Comparison of ENCODE assay signal across 13 mouse cellular contexts in genomic region chr3:120541556-120542476, GRCm38 (mm10).
DNase-seq lines count a peak whose midpoint lies in the region; ATAC-seq lines count a peak whose summit lies in the region.
"Had no signal": no experiment of that assay in that cellular context is flagged by ENCODE, and none has a peak within 500 bp of the region (broad histone marks: within the 10 kb centered on the region; RNA-seq: fewer than 3 reads in every experiment).

No protein-coding gene starts in this region.

- H3K27ac ChIP-seq in heart, embryonic 11.5 days (ENCODE audit: low read depth, low read length) = no peak overlapping the region
- H3K27ac ChIP-seq in hindbrain, embryonic 12.5 days = peak overlapping the region; percentile 35; the same call in 1 of the 2 replicates
- H3K27ac ChIP-seq in midbrain, embryonic 15.5 days = peak overlapping the region; percentile 66
- no peak overlapping the region for H3K27ac ChIP-seq in intestine, embryonic 15.5 days
- H3K27ac ChIP-seq: stomach, embryonic 15.5 days had no signal

- ATAC-seq in heart, embryonic 11.5 days (replicated peaks; ENCODE audit: insufficient number of reproducible peaks, low FRiP score, low TSS enrichment) = 0 out of 2 replicates have a peak, but pooled peaks have one; percentile 35
- ATAC-seq in hindbrain, embryonic 12.5 days (ENCODE audit: low FRiP score) = 0 out of 2 replicates have a peak, but pooled peaks have one; percentile 38
- peak; percentile 82 for ATAC-seq in midbrain, embryonic 15.5 days (replicated peaks)
- ATAC-seq in inflammation-experienced regulatory T-cells, adult 6 months = no peak
- ATAC-seq in intestine, embryonic 15.5 days = no peak
- ATAC-seq: Patski had no signal

- 25% methylated on average over 21 of the region's 21 CpGs for WGBS in heart, embryonic 11.5 days (ENCODE audit: insufficient replicate concordance)
- 50% methylated on average over 21 of the region's 21 CpGs for WGBS in hindbrain, embryonic 12.5 days
- WGBS in midbrain, embryonic 15.5 days = 36% methylated on average over 21 of the region's 21 CpGs
- WGBS in intestine, embryonic 15.5 days = 52% methylated on average over 21 of the region's 21 CpGs

- H3K9me3 ChIP-seq in heart, embryonic 11.5 days (replicated peaks; ENCODE audit: control insufficient read depth, low read length) = no peaks in the 10 kb centered on the region
- no peaks in the 10 kb centered on the region for H3K9me3 ChIP-seq in hindbrain, embryonic 12.5 days (replicated peaks)
- no peaks in the 10 kb centered on the region for H3K9me3 ChIP-seq in midbrain, embryonic 15.5 days
- H3K9me3 ChIP-seq in intestine, embryonic 15.5 days = no peaks in the 10 kb centered on the region
- H3K9me3 ChIP-seq: stomach, embryonic 15.5 days had no signal

- no peak for DNase-seq in heart, postnatal 36 days
- peak; percentile 19 for DNase-seq in embryo, embryonic 10.5 days (ENCODE audit: low spot score)
- DNase-seq in adrenal gland, adult 2 months = no peak
- DNase-seq: B cell, adult 2 months; kidney, adult 18-20 months had no signal

- H3K9ac ChIP-seq in heart, embryonic 11.5 days (ENCODE audit: low read depth, low read length) = peak overlapping the region; percentile 35; the same call in 1 of the 2 replicates
- H3K9ac ChIP-seq in hindbrain, embryonic 12.5 days = no peak overlapping the region
- H3K9ac ChIP-seq in midbrain, embryonic 15.5 days = 0 out of 2 replicates have a peak overlapping the region, but pooled peaks have one; percentile 8
- no peak overlapping the region for H3K9ac ChIP-seq in intestine, embryonic 15.5 days
- H3K9ac ChIP-seq: stomach, embryonic 15.5 days had no signal

- peak overlapping the region; percentile 2; the same call in 1 of the 2 replicates for H3K4me3 ChIP-seq in heart, embryonic 11.5 days (ENCODE audit: low read depth, low read length)
- no peak overlapping the region for H3K4me3 ChIP-seq in hindbrain, embryonic 12.5 days
- H3K4me3 ChIP-seq in midbrain, embryonic 15.5 days = no peak overlapping the region
- H3K4me3 ChIP-seq in intestine, embryonic 15.5 days (replicated peaks) = no peak overlapping the region
- H3K4me3 ChIP-seq: myocyte; stomach, embryonic 15.5 days had no signal

- no peaks in the 10 kb centered on the region for H3K36me3 ChIP-seq in heart, embryonic 11.5 days (ENCODE audit: control insufficient read depth, insufficient read depth, low read length)
- no peaks in the 10 kb centered on the region for H3K36me3 ChIP-seq in hindbrain, embryonic 12.5 days
- H3K36me3 ChIP-seq in midbrain, embryonic 15.5 days (replicated peaks) = no peaks in the 10 kb centered on the region
- no peaks in the 10 kb centered on the region for H3K36me3 ChIP-seq in intestine, embryonic 15.5 days
- H3K36me3 ChIP-seq: stomach, embryonic 15.5 days had no signal

- H3K4me1 ChIP-seq in heart, embryonic 11.5 days (ENCODE audit: control insufficient read depth, insufficient read depth, low read length) = 0 out of 2 replicates have a peak, but pooled peaks cover 7% of the 10 kb centered on the region
- peaks cover 9% of the 10 kb centered on the region; the same call in 1 of the 2 replicates for H3K4me1 ChIP-seq in hindbrain, embryonic 12.5 days
- H3K4me1 ChIP-seq in midbrain, embryonic 15.5 days = peaks cover 12% of the 10 kb centered on the region
- H3K4me1 ChIP-seq in intestine, embryonic 15.5 days (replicated peaks) = no peaks in the 10 kb centered on the region
- H3K4me1 ChIP-seq: stomach, embryonic 15.5 days had no signal

- intact Hi-C loops in heart, postnatal 36 days (cut with DNase I) = no loop called here

- H3K27me3 ChIP-seq in heart, embryonic 11.5 days (ENCODE audit: control insufficient read depth, insufficient read depth, low read length) = no peaks in the 10 kb centered on the region
- H3K27me3 ChIP-seq in hindbrain, embryonic 12.5 days = no peaks in the 10 kb centered on the region
- no peaks in the 10 kb centered on the region for H3K27me3 ChIP-seq in midbrain, embryonic 15.5 days (replicated peaks)
- H3K27me3 ChIP-seq in intestine, embryonic 15.5 days (replicated peaks) = no peaks in the 10 kb centered on the region
- H3K27me3 ChIP-seq: Patski; stomach, embryonic 15.5 days had no signal

- H3K4me2 ChIP-seq in heart, embryonic 11.5 days = peak overlapping the region; percentile 49
- H3K4me2 ChIP-seq in hindbrain, embryonic 12.5 days (replicated peaks) = 0 out of 2 replicates have a peak overlapping the region, but pooled peaks have one; percentile 19
- H3K4me2 ChIP-seq in midbrain, embryonic 15.5 days = peak overlapping the region; percentile 36
- no peak overlapping the region for H3K4me2 ChIP-seq in intestine, embryonic 15.5 days (replicated peaks)
- H3K4me2 ChIP-seq: stomach, embryonic 15.5 days had no signal

Comparison
In these comparisons a context has a peak if more than half of its experiments do, and no peak if none do; other contexts are left out.
1. ATAC-seq: peak in heart, embryonic 11.5 days (single experiment), hindbrain, embryonic 12.5 days (single experiment) and midbrain, embryonic 15.5 days (single experiment); none in inflammation-experienced regulatory T-cells, adult 6 months (single experiment) and intestine, embryonic 15.5 days (single experiment).
2. H3K27ac ChIP-seq: peak in hindbrain, embryonic 12.5 days (single experiment) and midbrain, embryonic 15.5 days (single experiment); none in heart, embryonic 11.5 days (single experiment) and intestine, embryonic 15.5 days (single experiment).
3. H3K9ac ChIP-seq: peak in heart, embryonic 11.5 days (single experiment) and midbrain, embryonic 15.5 days (single experiment); none in hindbrain, embryonic 12.5 days (single experiment) and intestine, embryonic 15.5 days (single experiment).